Mouse (Mus musculus) forebrain, postnatal 0 days (tissue): ENCODE measurements around the gene Spata45. TPM values are rescaled to one million over a fixed set of nuclear protein-coding genes. Genes with fewer than 3 reads are reported as not detected.

Experiments used
- ATAC-seq: fragments of 200-750 bp; cut with Nextera tagmentation; 2 replicates; pipeline ENCODE4 v1.8.0; 2017; ENCODE audit warnings: mild to moderate bottlenecking, moderate library complexity
- DNase-seq: peaks from one replicate; pipeline ENCODE4 v3.0.0-alpha.2; 2015
- H3K27ac ChIP-seq: fragments of 300-500 bp; sonication (generic); 2 replicates; pipeline ENCODE4 v1.5.1; 2014; ENCODE audit warnings: low read depth, mild to moderate bottlenecking, antibody characterized with exemption, low read length, moderate library complexity, mixed read lengths
- H3K27me3 ChIP-seq: fragments of 300-500 bp; sonication (generic); 2 replicates; pipeline ENCODE4 v1.6.1; 2014; ENCODE audit warnings: mild to moderate bottlenecking, low read length, mixed read lengths; ENCODE audit not compliant: insufficient read depth
- H3K36me3 ChIP-seq: fragments of 300-500 bp; sonication (generic); 2 replicates; pipeline ENCODE4 v1.6.1; 2014; ENCODE audit warnings: mild to moderate bottlenecking, moderate library complexity; ENCODE audit not compliant: insufficient read depth
- H3K4me1 ChIP-seq: fragments of 300-500 bp; sonication (generic); 2 replicates; pipeline ENCODE4 v1.6.1; 2014; ENCODE audit warnings: antibody characterized with exemption; ENCODE audit not compliant: insufficient read depth
- H3K4me2 ChIP-seq: fragments of 300-500 bp; sonication (generic); 2 replicates; pipeline ENCODE4 v1.6.1; 2014; ENCODE audit warnings: low read depth, mild to moderate bottlenecking, moderate library complexity
- H3K4me3 ChIP-seq: fragments of 300-500 bp; sonication (generic); 2 replicates; pipeline ENCODE4 v1.5.1; 2014; ENCODE audit warnings: low read depth, low read length, mixed read lengths
- H3K9ac ChIP-seq: fragments of 300-500 bp; sonication (generic); 2 replicates; pipeline ENCODE4 v1.6.1; 2014; ENCODE audit warnings: mild to moderate bottlenecking
- H3K9me3 ChIP-seq: fragments of 300-500 bp; sonication (generic); 2 replicates; pipeline ENCODE4 v1.6.1; 2016; ENCODE audit warnings: low read length
- CTCF ChIP-seq: sonication (generic); IDR thresholded peaks from 2 replicates; pipeline ENCODE4 v1.5.1; 2016; ENCODE audit warnings: antibody characterized with exemption, control low read depth, low read depth
- WGBS: fragments of 180-500 bp; shearing (Covaris S2); extraction: QIAGEN DNeasy Blood & Tissue Kit; methylation state at CpG from one replicate; pipeline ENCODE4 v1.1.7; 2014; 5-methylcytosine and 5-hydroxymethylcytosine counted together
- polyA plus RNA-seq: library from polyadenylated mRNA; unstranded; fragments of >200 nt; fragmentation: Nextera tagmentation; extraction: Ambion mirVana; gene quantifications from 2 replicates; pipeline ENCODE4 v1.2.1, GENCODE M21; 2015
- total RNA-seq: library from RNA; depleted of rRNA; stranded (reverse); fragments of >200 nt; gene quantifications from 2 replicates; pipeline ENCODE4 v1.2.3, GENCODE M21; 2014

Spata45 gene
- total and polyA plus RNA-seq, 2 experiments from 2014 or later = not detected

DNA sequence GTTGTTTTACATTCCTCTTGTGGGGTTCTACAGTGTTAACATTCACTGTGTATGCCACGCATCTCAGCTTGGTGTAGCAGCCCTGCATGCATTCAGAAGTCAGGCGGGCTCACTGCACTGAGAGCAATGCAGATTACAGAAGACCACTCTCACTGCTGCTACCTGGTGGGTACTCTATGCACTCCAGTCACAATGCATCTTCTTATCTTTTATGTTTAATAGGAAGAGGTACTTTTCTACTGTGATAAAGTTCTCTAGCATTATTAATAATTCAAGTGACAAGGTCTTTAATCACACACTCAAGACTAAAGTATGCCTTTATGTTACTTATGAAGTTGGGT lies 19.1 kb downstream of the Spata45 start:
- H3K9me3 ChIP-seq = no peaks in the 10 kb centered on the region
- no peak overlapping the region for H3K27ac ChIP-seq
- ATAC-seq (no peak), DNase-seq (no peak)
- H3K36me3 ChIP-seq = no peaks in the 10 kb centered on the region
- H3K4me3 ChIP-seq = no peak overlapping the region
- H3K4me1 ChIP-seq = no peaks in the 10 kb centered on the region
- no peak overlapping the region for H3K9ac ChIP-seq
- TF ChIP-seq CTCF = peak; percentile 31
- H3K27me3 ChIP-seq = no peaks in the 10 kb centered on the region
- no peak overlapping the region for H3K4me2 ChIP-seq
- 69% methylated on average over 2 of the region's 2 CpGs for WGBS

DNA sequence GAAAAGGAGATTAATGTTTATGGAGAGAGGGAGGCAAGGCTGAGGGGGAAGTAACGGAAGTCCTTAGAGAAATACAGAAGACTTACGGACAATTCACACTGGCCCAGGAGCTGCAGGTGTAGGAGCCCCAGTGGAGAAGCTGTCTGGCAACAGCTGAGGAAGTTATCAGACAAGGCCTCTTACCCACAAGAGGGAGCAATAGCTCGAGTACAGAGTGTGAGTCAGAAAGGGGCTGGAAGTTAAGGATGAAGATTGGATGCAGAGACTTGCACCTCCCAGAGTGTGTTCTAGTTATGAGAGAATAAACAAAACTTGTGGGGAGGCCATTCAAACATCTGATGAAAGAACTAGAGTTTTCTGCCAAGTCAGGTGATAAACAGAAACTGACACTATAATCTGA lies 21.0 kb downstream of the Spata45 start:
- WGBS = 69% methylated on average over 3 of the region's 3 CpGs
- no peak for DNase-seq
- H3K4me1 ChIP-seq = peaks cover 6% of the 10 kb centered on the region; the same call in 1 of the 2 replicates
- H3K27me3 ChIP-seq = no peaks in the 10 kb centered on the region
- no peaks in the 10 kb centered on the region for H3K36me3 ChIP-seq
- no peak overlapping the region for H3K27ac ChIP-seq
- H3K4me3 ChIP-seq = no peak overlapping the region
- peak; percentile 20; the same call in 1 of the 2 replicates for TF ChIP-seq CTCF
- no peaks in the 10 kb centered on the region for H3K9me3 ChIP-seq
- ATAC-seq = no peak
- H3K4me2 ChIP-seq = no peak overlapping the region
- no peak overlapping the region for H3K9ac ChIP-seq

DNA sequence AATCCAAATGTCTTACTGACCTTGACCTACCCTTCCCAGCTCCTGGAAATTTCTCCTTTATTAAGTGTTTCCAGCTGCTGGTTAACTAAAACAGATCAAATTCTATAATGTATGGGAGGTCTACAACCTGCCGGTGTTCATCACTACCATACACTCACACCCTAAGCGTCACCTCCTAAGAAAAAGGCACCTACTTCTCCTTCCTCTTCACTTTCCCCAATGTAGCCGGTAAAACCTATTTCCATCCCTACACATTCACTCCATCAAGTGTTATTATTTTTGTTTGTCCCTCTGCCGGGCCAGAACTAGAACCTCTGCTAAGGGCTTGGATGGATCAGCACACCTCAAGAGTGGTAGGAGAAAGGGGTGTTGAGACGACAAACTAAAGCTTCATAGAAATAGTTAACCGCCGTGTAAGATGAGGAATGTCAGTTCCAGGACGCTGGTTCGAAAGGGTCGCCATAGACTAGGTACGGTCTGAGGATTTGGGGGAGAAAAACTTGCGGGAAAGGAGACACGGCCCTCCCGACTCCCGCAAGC lies 25.9 kb downstream of the Spata45 start:
- DNase-seq (no peak), ATAC-seq (peak; percentile 64)
- H3K27me3 ChIP-seq = no peaks in the 10 kb centered on the region
- H3K4me2 ChIP-seq = peak overlapping the region; percentile 96
- H3K4me1 ChIP-seq = peaks cover 6% of the 10 kb centered on the region
- peak overlapping the region; percentile 67 for H3K4me3 ChIP-seq
- no peaks in the 10 kb centered on the region for H3K36me3 ChIP-seq
- no peaks in the 10 kb centered on the region for H3K9me3 ChIP-seq
- no peak for TF ChIP-seq CTCF
- WGBS = 5% methylated on average over 15 of the region's 15 CpGs
- H3K9ac ChIP-seq = peak overlapping the region; percentile 82
- peak overlapping the region; percentile 66 for H3K27ac ChIP-seq

- Histone ChIP-seq H3K9me3 (no peaks in the 10 kb centered on the region), H3K4me1 (peaks cover 6% of the 10 kb centered on the region), H3K36me3 (no peaks in the 10 kb centered on the region), H3K4me2 (peak within 1 kb of the TSS; percentile 96), H3K27ac (peak within 1 kb of the TSS; percentile 66), H3K4me3 (peak within 1 kb of the TSS; percentile 67), H3K27me3 (no peaks in the 10 kb centered on the region), H3K9ac (peak within 1 kb of the TSS; percentile 82)
- WGBS = 1% methylated on average over 56 of the region's 56 CpGs
- DNase-seq (peak; percentile 93), ATAC-seq (peak; percentile 98)
- peak; percentile 56 for TF ChIP-seq CTCF
Measured at GRCm38 (mm10) chr1:191062781-191063485, 26.5 kb downstream of the Spata45 start, which contains the start of the genes Tatdn3 and Nsl1. Tatdn3 (minus strand) TSS chr1:191062932. Nsl1 (plus strand) TSS chr1:191063012.

GRCm38 (mm10) chr1:191063700-191064099 lies 27.3 kb downstream of the Spata45 start:
- WGBS = 63% methylated on average over 9 of the region's 9 CpGs
- H3K9ac ChIP-seq = no peak overlapping the region

DNA sequence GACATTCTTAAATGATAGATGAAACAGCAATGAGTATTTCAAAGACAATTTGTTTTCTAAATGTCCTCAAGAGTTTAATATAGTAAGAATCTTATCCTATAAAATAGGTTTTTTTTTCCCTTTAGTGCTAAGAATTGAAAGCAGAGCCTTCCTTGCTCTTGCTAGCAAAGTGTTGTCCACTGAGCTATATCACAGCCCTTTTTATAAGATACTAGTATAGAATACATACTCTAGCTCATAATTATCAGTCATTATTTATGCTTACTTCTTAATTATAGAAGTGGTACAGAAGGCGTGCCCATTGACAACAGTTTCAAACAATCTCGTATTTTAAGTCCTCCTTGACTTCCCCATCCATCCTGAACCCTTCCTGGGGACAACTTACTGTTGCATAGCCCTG lies 28.1 kb downstream of the Spata45 start:
- TF ChIP-seq CTCF = no peak
- Histone ChIP-seq H3K27ac (no peak overlapping the region), H3K36me3 (no peaks in the 10 kb centered on the region), H3K4me2 (no peak overlapping the region), H3K4me3 (no peak overlapping the region), H3K9me3 (no peaks in the 10 kb centered on the region), H3K4me1 (peaks cover 6% of the 10 kb centered on the region), H3K9ac (no peak overlapping the region), H3K27me3 (no peaks in the 10 kb centered on the region)
- ATAC-seq (no peak), DNase-seq (no peak)
- 80% methylated on average over 2 of the region's 2 CpGs for WGBS

More at GRCm38 (mm10) chr1:191063700-191064099, 27.3 kb downstream of the Spata45 start:
- DNase-seq (no peak), ATAC-seq (no peak)
- peak overlapping the region; percentile 67; the same call in 1 of the 2 replicates for H3K4me3 ChIP-seq
- H3K9me3 ChIP-seq = no peaks in the 10 kb centered on the region
- no peak overlapping the region for H3K27ac ChIP-seq
- no peak for TF ChIP-seq CTCF
- H3K36me3 ChIP-seq = no peaks in the 10 kb centered on the region
- no peaks in the 10 kb centered on the region for H3K27me3 ChIP-seq
- peak overlapping the region; percentile 96 for H3K4me2 ChIP-seq
- H3K4me1 ChIP-seq = peaks cover 6% of the 10 kb centered on the region

GRCm38 (mm10) chr1:191065188-191065587 lies 28.7 kb downstream of the Spata45 start:
- H3K4me3 ChIP-seq = no peak overlapping the region
- 0 out of 2 replicates have a peak, but pooled peaks cover under 1% of the 10 kb centered on the region for H3K36me3 ChIP-seq
- H3K9me3 ChIP-seq = no peaks in the 10 kb centered on the region
- peaks cover 6% of the 10 kb centered on the region for H3K4me1 ChIP-seq
- DNase-seq (no peak), ATAC-seq (no peak)
- H3K27me3 ChIP-seq = no peaks in the 10 kb centered on the region
- no peak overlapping the region for H3K9ac ChIP-seq
- no peak overlapping the region for H3K27ac ChIP-seq
- H3K4me2 ChIP-seq = no peak overlapping the region
- WGBS = 84% methylated on average over 4 of the region's 4 CpGs
- TF ChIP-seq CTCF = no peak
